Comparison of ENCODE assay signal across 9 mouse cellular contexts in genomic region chr11:100362979-100363562, GRCm38 (mm10). TPM values are rescaled to one million over a fixed set of nuclear protein-coding genes. Genes with fewer than 3 reads are reported as not detected.
A peak's percentile ranks its signal among the peaks of the same experiment; 100 is the strongest.
DNase-seq lines count a peak whose midpoint lies in the region; ATAC-seq and TF ChIP-seq lines count a peak whose summit lies in the region.
"Had no signal": no experiment of that assay in that cellular context is flagged by ENCODE, and none has a peak within 500 bp of the region (broad histone marks: within the 10 kb centered on the region; RNA-seq: fewer than 3 reads in every experiment).

No protein-coding gene starts in this region.

- H3K27me3 ChIP-seq in liver, embryonic 12.5 days (replicated peaks) = peaks cover 32% of the 10 kb centered on the region
- H3K27me3 ChIP-seq in limb, embryonic 12.5 days = peaks cover 26% of the 10 kb centered on the region
- no peaks in the 10 kb centered on the region for H3K27me3 ChIP-seq in midbrain, postnatal 0 days (ENCODE audit: insufficient read depth, low read length)
- 0 out of 2 replicates have a peak, but pooled peaks cover 4% of the 10 kb centered on the region for H3K27me3 ChIP-seq in stomach, embryonic 16.5 days (ENCODE audit: control insufficient read depth, insufficient read depth, low read length)

- H3K36me3 ChIP-seq in liver, embryonic 12.5 days = no peaks in the 10 kb centered on the region
- H3K36me3 ChIP-seq in limb, embryonic 12.5 days = no peaks in the 10 kb centered on the region
- no peaks in the 10 kb centered on the region for H3K36me3 ChIP-seq in midbrain, postnatal 0 days (ENCODE audit: insufficient read depth, low read length)
- no peaks in the 10 kb centered on the region for H3K36me3 ChIP-seq in stomach, embryonic 16.5 days (ENCODE audit: control insufficient read depth, insufficient read depth, low read length)

- WGBS in liver, embryonic 12.5 days (ENCODE audit: insufficient replicate concordance) = 17% methylated on average over 12 of the region's 12 CpGs
- WGBS in limb, embryonic 12.5 days = 22% methylated on average over 12 of the region's 12 CpGs
- 17% methylated on average over 12 of the region's 12 CpGs for WGBS in midbrain, postnatal 0 days
- WGBS in stomach, embryonic 16.5 days = 22% methylated on average over 12 of the region's 12 CpGs

- H3K9me3 ChIP-seq in liver, embryonic 12.5 days (replicated peaks) = no peaks in the 10 kb centered on the region
- H3K9me3 ChIP-seq in limb, embryonic 12.5 days = no peaks in the 10 kb centered on the region
- no peaks in the 10 kb centered on the region for H3K9me3 ChIP-seq in midbrain, postnatal 0 days (ENCODE audit: low read length)
- H3K9me3 ChIP-seq in stomach, embryonic 16.5 days (replicated peaks; ENCODE audit: control insufficient read depth, low read length) = no peaks in the 10 kb centered on the region

- peak; percentile 84 for TF ChIP-seq CTCF in midbrain, postnatal 0 days (IDR thresholded peaks at IDR 0.05)

- H3K9ac ChIP-seq in liver, embryonic 12.5 days = no peak overlapping the region
- no peak overlapping the region for H3K9ac ChIP-seq in limb, embryonic 12.5 days (replicated peaks)
- no peak overlapping the region for H3K9ac ChIP-seq in midbrain, postnatal 0 days (replicated peaks; ENCODE audit: low read length, poor library complexity, severe bottlenecking)
- H3K9ac ChIP-seq in stomach, embryonic 16.5 days (ENCODE audit: low read length) = no peak overlapping the region

- no peaks in the 10 kb centered on the region for H3K4me1 ChIP-seq in liver, embryonic 12.5 days
- H3K4me1 ChIP-seq in limb, embryonic 12.5 days (replicated peaks) = peaks cover 10% of the 10 kb centered on the region; the same call in 1 of the 2 replicates
- no peaks in the 10 kb centered on the region for H3K4me1 ChIP-seq in midbrain, postnatal 0 days (ENCODE audit: insufficient read depth, low read length)
- no peaks in the 10 kb centered on the region for H3K4me1 ChIP-seq in stomach, embryonic 16.5 days (ENCODE audit: control insufficient read depth, insufficient read depth, low read length)

- H3K27ac ChIP-seq in liver, embryonic 12.5 days = no peak overlapping the region
- no peak overlapping the region for H3K27ac ChIP-seq in limb, embryonic 12.5 days
- no peak overlapping the region; the same call in 1 of the 2 replicates for H3K27ac ChIP-seq in midbrain, postnatal 0 days (ENCODE audit: low read depth, low read length)
- no peak overlapping the region for H3K27ac ChIP-seq in stomach, embryonic 16.5 days (ENCODE audit: low read length)
- H3K27ac ChIP-seq: macrophage had no signal

- no peak overlapping the region for H3K4me3 ChIP-seq in liver, embryonic 12.5 days
- H3K4me3 ChIP-seq in limb, embryonic 12.5 days (replicated peaks) = no peak overlapping the region
- no peak overlapping the region for H3K4me3 ChIP-seq in midbrain, postnatal 0 days (ENCODE audit: low read depth, low read length)
- H3K4me3 ChIP-seq in stomach, embryonic 16.5 days (replicated peaks; ENCODE audit: low read length) = no peak overlapping the region

- DNase-seq in liver = peak; percentile 61
- peak; percentile 86 for DNase-seq in cerebellum, adult 9-10 months
- DNase-seq in forelimb bud, embryonic 11.5 days (ENCODE audit: low read depth, low spot score) = peak; percentile 62
- DNase-seq in kidney, adult 11 months = peak; percentile 67
- peak; percentile 62 for DNase-seq in midbrain, postnatal 0 days (ENCODE audit: low spot score)

- no peak overlapping the region for H3K4me2 ChIP-seq in liver, embryonic 12.5 days
- H3K4me2 ChIP-seq in limb, embryonic 12.5 days = no peak overlapping the region
- no peak overlapping the region for H3K4me2 ChIP-seq in midbrain, postnatal 0 days (ENCODE audit: low read depth, low read length, poor library complexity, severe bottlenecking)
- no peak overlapping the region for H3K4me2 ChIP-seq in stomach, embryonic 16.5 days (ENCODE audit: low read depth, low read length)

- ATAC-seq in liver, embryonic 12.5 days = no peak
- peak; percentile 26; the same call in 1 of the 2 replicates for ATAC-seq in limb, embryonic 12.5 days (ENCODE audit: insufficient number of reproducible peaks, insufficient read depth, low FRiP score, low TSS enrichment, low read depth)
- no peak for ATAC-seq in midbrain, postnatal 0 days (ENCODE audit: low FRiP score)
- ATAC-seq in stomach, embryonic 16.5 days (ENCODE audit: insufficient read depth, low FRiP score) = peak; percentile 34; the same call in 1 of the 2 replicates

RNA-seq across cellular contexts. Expression of gene Hap1, which starts 7.1 kb away (rescaled TPM):
- 0.43 and 0.47 TPM in 2 replicates for polyA plus RNA-seq in liver, embryonic 12.5 days (2016; fragmentation: Nextera tagmentation; extraction: Ambion mirVana)
- 1.5 and 2.1 TPM in 2 replicates for polyA plus RNA-seq in limb, embryonic 12.5 days (2016; fragmentation: Nextera tagmentation; extraction: Ambion mirVana)
- 743 and 796 TPM in 2 replicates for total RNA-seq in midbrain, postnatal 0 days (2014; rRNA removed)
- polyA plus RNA-seq in midbrain, postnatal 0 days (2015; fragmentation: Nextera tagmentation; extraction: Ambion mirVana) = 597 and 631 TPM in 2 replicates
- 13.2 and 13.5 TPM in 2 replicates for polyA plus RNA-seq in stomach, embryonic 16.5 days (2015; fragmentation: Nextera tagmentation; extraction: Ambion mirVana)
- polyA plus RNA-seq: macrophage had no signal

RNA-seq across cellular contexts. Expression of gene Gast, which starts 28.9 kb away (rescaled TPM):
- not detected in 2 replicates for polyA plus RNA-seq in liver, embryonic 12.5 days (2016; fragmentation: Nextera tagmentation; extraction: Ambion mirVana)
- not detected in 2 replicates for polyA plus RNA-seq in limb, embryonic 12.5 days (2016; fragmentation: Nextera tagmentation; extraction: Ambion mirVana)
- not detected in 2 replicates for total RNA-seq in midbrain, postnatal 0 days (2014; rRNA removed)
- polyA plus RNA-seq in midbrain, postnatal 0 days (2015; fragmentation: Nextera tagmentation; extraction: Ambion mirVana) = 1.1 and 2.2 TPM in 2 replicates
- polyA plus RNA-seq in stomach, embryonic 16.5 days (2015; fragmentation: Nextera tagmentation; extraction: Ambion mirVana) = 10.8 and 13.3 TPM in 2 replicates
- polyA plus RNA-seq: macrophage had no signal

RNA-seq across cellular contexts. Expression of gene Jup, which starts 34.5 kb away (rescaled TPM):
- 23.9 and 24.3 TPM in 2 replicates for polyA plus RNA-seq in liver, embryonic 12.5 days (2016; fragmentation: Nextera tagmentation; extraction: Ambion mirVana)
- 44.1 and 49.3 TPM in 2 replicates for polyA plus RNA-seq in limb, embryonic 12.5 days (2016; fragmentation: Nextera tagmentation; extraction: Ambion mirVana)
- 133 and 156 TPM in 2 replicates for total RNA-seq in midbrain, postnatal 0 days (2014; rRNA removed)
- 69.7 and 75.5 TPM in 2 replicates for polyA plus RNA-seq in midbrain, postnatal 0 days (2015; fragmentation: Nextera tagmentation; extraction: Ambion mirVana)
- 247 and 328 TPM in 2 replicates for polyA plus RNA-seq in stomach, embryonic 16.5 days (2015; fragmentation: Nextera tagmentation; extraction: Ambion mirVana)

RNA-seq across cellular contexts. Expression of gene Eif1, which starts 43.4 kb away (rescaled TPM):
- 1,823 and 1,858 TPM in 2 replicates for polyA plus RNA-seq in liver, embryonic 12.5 days (2016; fragmentation: Nextera tagmentation; extraction: Ambion mirVana)
- polyA plus RNA-seq in limb, embryonic 12.5 days (2016; fragmentation: Nextera tagmentation; extraction: Ambion mirVana) = 1,407 and 1,429 TPM in 2 replicates
- total RNA-seq in midbrain, postnatal 0 days (2014; rRNA removed) = 84.7 and 117 TPM in 2 replicates
- 1,241 and 1,297 TPM in 2 replicates for polyA plus RNA-seq in midbrain, postnatal 0 days (2015; fragmentation: Nextera tagmentation; extraction: Ambion mirVana)
- polyA plus RNA-seq in stomach, embryonic 16.5 days (2015; fragmentation: Nextera tagmentation; extraction: Ambion mirVana) = 1,614 and 1,638 TPM in 2 replicates

RNA-seq across cellular contexts. Expression of gene P3h4, which starts 51.6 kb away (rescaled TPM):
- 11.0 and 11.2 TPM in 2 replicates for polyA plus RNA-seq in liver, embryonic 12.5 days (2016; fragmentation: Nextera tagmentation; extraction: Ambion mirVana)
- polyA plus RNA-seq in limb, embryonic 12.5 days (2016; fragmentation: Nextera tagmentation; extraction: Ambion mirVana) = 54.3 and 58.3 TPM in 2 replicates
- total RNA-seq in midbrain, postnatal 0 days (2014; rRNA removed) = 24.4 and 26.0 TPM in 2 replicates
- polyA plus RNA-seq in midbrain, postnatal 0 days (2015; fragmentation: Nextera tagmentation; extraction: Ambion mirVana) = 23.4 and 23.7 TPM in 2 replicates
- polyA plus RNA-seq in stomach, embryonic 16.5 days (2015; fragmentation: Nextera tagmentation; extraction: Ambion mirVana) = 56.7 and 62.1 TPM in 2 replicates

Comparison
In these comparisons a context has a peak if more than half of its experiments do, and no peak if none do; other contexts are left out.
1. ATAC-seq: peak in limb, embryonic 12.5 days (single experiment) and stomach, embryonic 16.5 days (single experiment); none in liver, embryonic 12.5 days (single experiment) and midbrain, postnatal 0 days (single experiment).
2. RNA of gene Hap1, which starts 7.1 kb away (polyA plus RNA-seq): 597 to 631 TPM in midbrain, postnatal 0 days; 13.2 to 13.5 TPM in stomach, embryonic 16.5 days, 1.5 to 2.1 TPM in limb, embryonic 12.5 days and 0.43 to 0.47 TPM in liver, embryonic 12.5 days; every median in the first group is over 10 times any median in the second.
3. Peak in every context shown above with its lines, with median percentiles within 50 percentile points of each other: DNase-seq.